Mouse (Mus musculus) A20 (cell line): ENCODE results near the gene Naa16.

Experiments
- DNase-seq: peaks from one replicate; pipeline ENCODE4 v3.0.0-alpha.2; 2011; ENCODE audit warnings: low read depth, low spot score

Gene Naa16

DNA sequence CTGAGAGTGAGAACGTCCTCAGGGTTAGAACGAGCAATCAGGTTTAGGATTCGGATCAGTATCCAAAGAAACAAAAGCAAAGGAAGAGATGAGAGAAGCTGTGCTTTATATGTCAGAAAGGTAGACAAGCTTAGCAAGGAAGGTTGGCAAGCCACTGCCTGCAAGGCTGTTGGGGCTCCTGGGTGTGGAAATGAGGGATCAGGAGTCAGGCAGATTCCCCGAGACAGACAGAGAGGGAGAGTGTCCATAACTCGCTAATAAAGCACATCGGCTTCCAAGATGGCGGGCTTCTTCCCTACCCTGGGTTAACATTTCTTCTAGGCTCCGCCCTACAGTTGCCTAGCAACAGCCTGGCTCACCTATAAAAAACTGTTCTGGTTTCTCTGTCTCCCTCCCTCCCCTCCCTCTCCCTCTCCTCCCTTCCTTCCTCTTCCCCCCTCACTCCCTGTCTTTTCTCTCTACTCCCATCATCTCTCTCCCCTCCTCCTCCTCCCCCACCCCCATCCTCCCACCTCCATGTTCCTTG lies 114.6 kb downstream of the Naa16 start:
- DNase-seq: no peak

DNA sequence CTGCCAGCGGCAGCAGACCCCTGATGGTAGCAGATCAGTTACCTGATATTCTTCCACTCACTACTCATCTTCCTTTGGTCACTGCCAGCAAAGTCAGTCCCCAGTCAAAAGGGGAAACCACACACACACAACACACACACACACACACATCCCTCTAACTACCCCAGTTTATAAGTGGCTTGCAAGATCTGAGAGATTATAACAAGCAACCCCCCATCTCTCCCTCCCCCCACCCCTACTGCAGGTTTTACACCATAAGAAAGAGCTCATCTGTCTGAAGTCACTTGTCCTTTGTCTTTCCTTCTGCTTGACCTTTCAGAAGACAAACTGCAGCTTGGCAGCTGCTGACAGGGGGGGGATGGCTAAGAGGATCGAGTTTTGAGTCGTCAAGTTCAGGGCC lies 115.1 kb downstream of the Naa16 start:
- DNase-seq: no peak
